Mouse (Mus musculus): ENCODE measurements at regions not wholly inside any gene's neighbourhood (a gene's known extent, or its start where the extent isn't known, plus 50 kb on each side); places are given as distances from the start of the nearest gene placed in this dataset.

DNA sequence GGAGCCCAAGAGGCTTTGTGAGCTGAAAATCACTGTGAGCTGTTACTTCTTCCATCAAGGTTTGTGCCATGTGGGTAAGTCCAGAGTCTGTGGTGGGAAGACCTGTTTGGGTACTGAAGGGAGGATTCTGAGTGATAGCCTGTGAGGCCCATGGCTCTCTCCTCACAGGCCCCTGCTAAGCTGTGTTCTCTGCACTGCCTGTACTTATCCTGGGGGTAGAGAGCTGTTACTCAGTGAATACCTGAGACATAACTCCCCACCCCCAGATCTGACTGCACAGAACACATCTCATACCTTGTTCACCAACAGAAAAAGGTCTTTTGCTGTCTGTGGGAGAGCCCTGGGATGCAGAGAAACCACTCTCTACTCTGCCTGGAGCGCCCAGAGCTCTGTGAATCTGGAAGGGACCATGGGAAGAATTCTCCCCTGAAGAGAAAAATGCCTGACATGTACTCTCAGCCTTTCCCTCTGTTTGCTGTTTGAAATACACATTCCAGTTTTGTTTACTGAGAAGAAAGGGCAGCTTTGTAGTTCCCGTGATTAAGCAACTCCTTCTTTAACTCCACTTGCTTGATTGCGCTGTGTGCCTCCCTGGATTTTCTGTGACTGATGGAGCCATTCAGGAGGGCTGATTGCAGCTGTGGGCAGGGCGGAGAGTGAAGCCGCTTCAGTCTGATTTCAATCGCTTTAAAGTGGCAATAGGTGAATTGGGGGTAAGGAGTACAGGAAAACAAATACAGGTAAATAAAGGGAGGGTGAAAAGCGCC is 460.3 kb upstream of the Cdh4 start:
- 41% methylated on average over 7 of the region's 7 CpGs for WGBS
- Histone ChIP-seq H3K4me1 (ENCODE audit: control insufficient read depth, insufficient read depth, low read length) (peaks cover 3% of the 10 kb centered on the region; the same call in 1 of the 2 replicates), H3K4me3 (replicated peaks; ENCODE audit: extremely low read depth, low read depth, low read length) (no peak overlapping the region)
- no peak for TF ChIP-seq POLR2A (IDR thresholded peaks at IDR 0.05; ENCODE audit: borderline replicate concordance, extremely low read depth, low read depth, low read length)
- no peak for TF ChIP-seq CTCF (IDR thresholded peaks at IDR 0.05; ENCODE audit: insufficient read depth, low read length)
- peak; percentile 46 for DNase-seq

DNA sequence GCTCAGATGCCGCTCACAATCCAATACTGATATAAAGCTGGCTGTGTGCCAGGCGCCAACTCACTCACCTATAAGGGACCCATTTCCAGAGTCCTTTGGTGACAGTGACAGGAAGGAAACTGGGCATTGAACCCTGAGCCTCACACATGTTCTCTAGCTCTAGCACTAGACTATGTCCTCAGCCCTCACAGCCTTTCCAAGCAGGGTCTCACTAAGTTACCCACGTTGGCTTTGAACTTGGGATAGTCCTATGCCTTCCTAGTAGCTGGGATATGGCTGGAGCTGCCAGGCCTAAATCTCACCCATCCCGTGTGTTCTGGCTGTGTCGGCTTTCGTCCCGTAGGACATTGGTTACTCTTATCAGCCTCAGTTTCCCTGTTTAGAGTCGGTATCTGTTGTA is 458.4 kb upstream of the Cdh4 start:
- peaks cover 3% of the 10 kb centered on the region for H3K4me1 ChIP-seq (ENCODE audit: control insufficient read depth, insufficient read depth, low read length)
- TF ChIP-seq CTCF (IDR thresholded peaks at IDR 0.05; ENCODE audit: insufficient read depth, low read length) (no peak), POLR2A (IDR thresholded peaks at IDR 0.05; ENCODE audit: borderline replicate concordance, extremely low read depth, low read depth, low read length) (no peak)
- 90% methylated on average over 8 of the region's 8 CpGs for WGBS
- no peak for DNase-seq
- H3K4me3 ChIP-seq (replicated peaks; ENCODE audit: extremely low read depth, low read depth, low read length) = no peak overlapping the region

DNA sequence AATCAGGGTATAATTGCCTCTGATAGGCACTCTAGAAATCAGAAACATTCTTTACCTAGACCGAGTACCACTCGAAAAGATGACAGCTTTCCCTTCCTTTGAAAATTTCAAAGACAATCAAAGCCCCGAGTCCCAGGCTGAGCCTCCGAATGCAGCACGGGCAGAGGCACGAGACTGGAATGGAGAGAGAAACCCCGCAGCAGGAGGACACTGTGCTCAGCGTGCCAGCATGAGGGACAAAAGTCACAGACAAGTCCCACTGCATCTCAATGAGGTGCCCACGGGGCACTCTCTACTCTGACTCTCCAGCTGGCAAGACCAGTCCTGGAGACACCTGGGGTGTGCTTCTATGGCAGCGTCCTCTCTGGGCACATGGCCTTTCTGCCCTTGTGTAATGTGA is 454.3 kb upstream of the Cdh4 start:
- no peak for DNase-seq
- TF ChIP-seq POLR2A (IDR thresholded peaks at IDR 0.05; ENCODE audit: borderline replicate concordance, extremely low read depth, low read depth, low read length) = no peak
- no peak for TF ChIP-seq CTCF (IDR thresholded peaks at IDR 0.05; ENCODE audit: insufficient read depth, low read length)
- 50% methylated on average over 10 of the region's 10 CpGs for WGBS
- H3K4me1 ChIP-seq (ENCODE audit: control insufficient read depth, insufficient read depth, low read length) = no peaks in the 10 kb centered on the region; the same call in 1 of the 2 replicates
- H3K4me3 ChIP-seq (replicated peaks; ENCODE audit: extremely low read depth, low read depth, low read length) = no peak overlapping the region

DNA sequence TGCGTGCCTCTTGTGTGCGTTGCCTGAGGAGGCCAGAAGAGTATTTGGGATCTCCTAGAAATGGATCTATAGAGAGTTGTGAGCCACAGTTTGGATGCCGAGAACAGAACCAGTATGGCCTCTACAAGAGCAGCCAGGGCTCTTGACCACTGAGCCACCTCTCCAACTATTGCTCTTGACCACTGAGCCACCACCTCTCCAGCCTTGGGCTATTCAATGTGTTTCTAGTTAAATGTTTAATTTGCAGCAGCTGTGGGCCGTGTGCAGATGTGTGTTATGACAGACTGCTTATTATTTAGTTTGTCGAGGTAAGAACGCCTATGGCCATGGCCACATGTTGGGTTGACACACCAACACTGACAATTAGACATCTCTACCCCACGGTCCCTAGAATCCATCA is 452.9 kb upstream of the Cdh4 start:
- 79% methylated on average over 7 of the region's 7 CpGs for WGBS

DNA sequence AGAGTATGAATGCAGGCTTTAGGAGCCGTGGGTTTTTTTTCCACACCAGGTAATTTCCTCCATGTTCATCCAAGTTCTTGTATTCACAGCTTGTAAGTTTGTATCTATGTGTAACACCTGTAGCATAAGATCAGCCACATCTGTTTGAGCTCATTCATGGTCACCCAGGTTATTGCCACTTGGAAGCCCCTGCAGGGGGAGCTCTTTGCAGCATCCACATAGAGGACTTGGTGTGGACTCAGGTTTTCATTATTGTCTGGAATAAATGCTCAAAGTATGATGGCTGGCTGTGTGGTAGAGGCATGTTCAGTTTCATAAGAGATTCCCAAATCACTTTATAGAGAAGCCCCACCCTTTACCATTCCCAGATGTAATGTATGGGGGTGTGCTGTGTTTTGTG is 452.4 kb upstream of the Cdh4 start:
- WGBS = 72% methylated on average over 1 of the region's 1 CpGs
- TF ChIP-seq POLR2A (IDR thresholded peaks at IDR 0.05; ENCODE audit: borderline replicate concordance, extremely low read depth, low read depth, low read length) (no peak), CTCF (IDR thresholded peaks at IDR 0.05; ENCODE audit: insufficient read depth, low read length) (no peak)
- no peaks in the 10 kb centered on the region; the same call in 1 of the 2 replicates for H3K4me1 ChIP-seq (ENCODE audit: control insufficient read depth, insufficient read depth, low read length)
- no peak for DNase-seq
- H3K4me3 ChIP-seq (replicated peaks; ENCODE audit: extremely low read depth, low read depth, low read length) = no peak overlapping the region

More for the DNA sequence above, 452.9 kb upstream of the Cdh4 start:
- H3K4me3 ChIP-seq (replicated peaks; ENCODE audit: extremely low read depth, low read depth, low read length) = no peak overlapping the region
- H3K4me1 ChIP-seq (ENCODE audit: control insufficient read depth, insufficient read depth, low read length) = no peaks in the 10 kb centered on the region; the same call in 1 of the 2 replicates
- no peak for DNase-seq
- TF ChIP-seq CTCF (IDR thresholded peaks at IDR 0.05; ENCODE audit: insufficient read depth, low read length) (no peak), POLR2A (IDR thresholded peaks at IDR 0.05; ENCODE audit: borderline replicate concordance, extremely low read depth, low read depth, low read length) (no peak)

DNA sequence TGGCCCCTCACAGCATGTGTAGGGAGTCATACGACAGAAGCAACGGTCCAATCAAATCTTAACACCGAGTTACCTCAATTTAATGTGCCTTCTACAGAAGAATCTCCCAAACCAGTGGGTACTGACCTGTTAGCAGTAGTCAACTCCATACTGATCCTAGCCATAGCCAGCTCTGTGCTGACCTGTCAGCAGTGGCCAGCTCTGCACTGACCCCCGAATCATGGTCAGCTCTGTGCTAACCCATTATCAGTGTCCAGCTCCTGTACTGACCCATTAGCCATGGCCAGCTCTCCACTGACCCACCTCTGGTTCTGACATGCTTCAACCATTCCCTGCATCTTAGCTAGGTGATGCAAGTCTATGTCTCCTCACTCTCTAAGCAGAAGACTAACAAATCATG is 451.3 kb upstream of the Cdh4 start:
- Histone ChIP-seq H3K4me1 (ENCODE audit: control insufficient read depth, insufficient read depth, low read length) (no peaks in the 10 kb centered on the region; the same call in 1 of the 2 replicates), H3K4me3 (replicated peaks; ENCODE audit: extremely low read depth, low read depth, low read length) (no peak overlapping the region)
- WGBS = 88% methylated on average over 4 of the region's 4 CpGs
- TF ChIP-seq CTCF (IDR thresholded peaks at IDR 0.05; ENCODE audit: insufficient read depth, low read length) = no peak
- no peak for TF ChIP-seq POLR2A (IDR thresholded peaks at IDR 0.05; ENCODE audit: borderline replicate concordance, extremely low read depth, low read depth, low read length)
- no peak for DNase-seq

DNA sequence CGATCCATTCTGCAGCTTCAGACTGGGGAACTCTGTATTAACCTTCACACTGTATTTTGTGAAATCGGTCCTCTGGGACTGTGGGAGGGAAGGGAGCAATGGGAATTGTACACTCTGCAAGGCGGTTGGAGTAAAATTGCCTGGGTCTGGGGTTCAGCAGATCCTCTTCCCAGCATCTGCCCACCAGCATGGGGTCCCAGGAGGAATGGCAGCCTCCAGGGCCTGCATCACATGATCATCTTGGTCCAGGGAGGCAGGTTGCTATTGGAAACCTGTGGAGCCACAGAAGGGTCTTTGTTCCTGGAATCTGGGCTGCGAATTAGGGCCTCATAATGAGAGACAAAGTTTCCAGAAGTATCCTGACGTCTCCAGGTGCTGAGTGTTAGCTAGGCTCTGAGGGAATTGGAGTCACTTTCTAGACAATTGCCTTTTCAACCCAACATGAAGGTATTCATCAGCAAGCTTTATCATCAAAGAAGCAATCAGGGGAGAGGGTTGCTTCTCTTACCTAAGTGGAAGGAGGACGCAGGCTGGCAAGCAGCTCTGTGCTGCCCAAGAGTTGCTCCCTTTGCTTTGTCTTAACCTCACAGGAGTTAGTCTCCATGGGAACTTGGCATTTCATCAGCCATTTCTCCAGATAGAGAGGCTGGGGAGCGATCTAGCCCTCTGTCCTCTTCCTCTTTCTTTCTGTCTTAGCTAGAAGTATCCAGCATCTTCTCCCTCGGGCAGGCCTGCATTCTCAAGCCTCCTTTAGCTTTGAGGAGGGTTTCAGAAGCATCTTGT is 449.7 kb upstream of the Cdh4 start:
- Histone ChIP-seq H3K4me3 (replicated peaks; ENCODE audit: extremely low read depth, low read depth, low read length) (no peak overlapping the region), H3K4me1 (ENCODE audit: control insufficient read depth, insufficient read depth, low read length) (no peaks in the 10 kb centered on the region; the same call in 1 of the 2 replicates)
- 72% methylated on average over 8 of the region's 8 CpGs for WGBS
- TF ChIP-seq POLR2A (IDR thresholded peaks at IDR 0.05; ENCODE audit: borderline replicate concordance, extremely low read depth, low read depth, low read length) = no peak
- no peak for TF ChIP-seq CTCF (IDR thresholded peaks at IDR 0.05; ENCODE audit: insufficient read depth, low read length)
- DNase-seq = no peak

DNA sequence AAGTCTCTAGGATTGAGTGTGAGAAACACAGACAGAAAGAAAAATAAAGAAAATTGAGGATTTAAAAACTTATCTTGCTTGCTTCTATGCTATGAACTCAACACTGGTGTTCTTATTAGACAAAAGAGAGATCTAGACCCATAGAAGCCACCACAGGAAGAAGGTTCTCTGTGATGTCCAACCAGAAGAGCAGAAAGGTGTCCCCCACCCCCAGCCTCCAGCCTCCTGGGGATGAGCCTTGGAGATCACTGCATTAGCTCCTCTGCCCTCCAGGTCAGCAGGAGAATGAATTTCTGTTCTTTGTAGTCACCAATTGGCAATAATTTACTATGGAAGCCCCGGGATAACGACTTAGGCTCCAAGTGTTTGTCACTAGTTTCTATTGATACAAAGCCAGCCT is 444.3 kb upstream of the Cdh4 start:
- TF ChIP-seq POLR2A (IDR thresholded peaks at IDR 0.05; ENCODE audit: borderline replicate concordance, extremely low read depth, low read depth, low read length) (no peak), CTCF (IDR thresholded peaks at IDR 0.05; ENCODE audit: insufficient read depth, low read length) (no peak)
- DNase-seq = no peak
- WGBS = 74% methylated on average over 2 of the region's 2 CpGs
- Histone ChIP-seq H3K4me3 (replicated peaks; ENCODE audit: extremely low read depth, low read depth, low read length) (no peak overlapping the region), H3K4me1 (ENCODE audit: control insufficient read depth, insufficient read depth, low read length) (no peaks in the 10 kb centered on the region)

DNA sequence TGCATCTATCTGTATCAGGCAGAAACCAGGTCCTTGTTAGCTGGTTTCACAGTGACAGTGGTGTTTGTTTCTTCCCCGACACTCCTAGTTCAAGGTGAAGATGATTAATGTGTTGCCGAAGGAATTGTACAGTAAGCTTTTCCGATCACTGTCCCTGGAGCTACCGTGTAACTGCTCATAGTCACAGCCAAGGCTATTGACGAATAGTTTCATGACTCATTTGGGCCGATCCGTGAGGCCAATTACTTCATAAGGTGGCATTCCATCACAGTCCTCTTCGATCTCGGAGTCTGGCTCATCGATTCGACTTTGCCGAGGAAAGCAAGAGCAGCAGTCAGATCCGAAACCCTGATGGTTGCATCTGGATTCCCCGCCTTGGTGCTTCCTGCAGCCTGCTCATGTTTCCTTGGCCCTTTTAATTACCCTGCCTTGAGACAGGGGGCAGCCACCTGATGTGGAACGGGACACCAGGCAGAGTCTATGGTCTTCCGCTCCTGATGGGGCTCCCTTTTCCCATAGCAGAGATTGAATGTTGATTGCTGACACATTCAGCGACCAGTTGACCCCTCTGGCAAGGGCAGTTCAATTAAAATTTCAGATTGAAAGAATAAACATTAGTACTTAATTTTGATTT is 441.7 kb upstream of the Cdh4 start:
- no peak overlapping the region for H3K4me3 ChIP-seq (replicated peaks; ENCODE audit: extremely low read depth, low read depth, low read length)
- H3K4me1 ChIP-seq (ENCODE audit: control insufficient read depth, insufficient read depth, low read length) = no peaks in the 10 kb centered on the region
- no peak for DNase-seq
- 74% methylated on average over 17 of the region's 17 CpGs for WGBS
- TF ChIP-seq CTCF (IDR thresholded peaks at IDR 0.05; ENCODE audit: insufficient read depth, low read length) (no peak), POLR2A (IDR thresholded peaks at IDR 0.05; ENCODE audit: borderline replicate concordance, extremely low read depth, low read depth, low read length) (no peak)
